ENCODE assay signal across 8 mouse cellular contexts in the genomic region with DNA sequence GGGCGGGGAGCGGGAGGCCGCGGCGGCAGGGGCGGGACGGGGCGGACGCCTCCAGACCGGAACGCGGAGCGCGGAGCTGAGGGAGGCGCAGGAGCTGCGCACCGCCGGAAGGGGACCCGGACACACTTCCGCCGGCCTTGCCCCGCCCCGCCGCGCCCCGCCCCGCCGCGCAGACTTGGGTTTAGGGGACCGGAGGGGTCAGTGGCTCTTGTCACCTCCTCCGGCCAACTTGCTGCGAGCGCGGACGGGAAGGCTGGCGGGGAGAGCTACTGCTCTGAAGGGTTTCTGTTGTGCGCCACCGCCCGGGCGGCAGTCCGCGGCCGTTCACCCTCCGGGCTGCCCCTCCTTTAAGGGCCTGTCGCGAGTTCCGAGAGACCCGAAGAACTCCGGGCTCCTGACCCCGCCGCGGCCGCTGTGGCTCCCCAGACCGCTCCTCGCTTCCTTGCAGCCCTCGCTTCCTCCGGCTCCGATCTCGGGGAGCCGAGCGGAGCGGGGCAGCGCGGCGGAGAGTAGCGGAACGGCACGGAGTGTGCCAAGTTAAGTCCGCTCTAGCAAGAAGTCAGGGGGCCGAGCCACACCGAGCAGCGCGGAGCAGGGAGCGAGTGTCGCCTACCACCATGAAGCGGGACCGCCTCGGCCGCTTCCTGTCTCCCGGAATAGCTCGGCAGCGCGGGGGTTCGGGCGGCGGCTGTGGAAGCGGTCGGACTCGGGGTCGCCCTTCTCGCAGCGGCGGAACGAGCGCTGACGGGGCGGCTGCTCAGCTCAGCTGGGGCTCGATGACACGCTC. TPM values are rescaled to one million over a fixed set of nuclear protein-coding genes. Genes with fewer than 3 reads are reported as not detected.
DNase-seq lines count a peak whose midpoint lies in the region; ATAC-seq and TF ChIP-seq lines count a peak whose summit lies in the region.

Zfp276 (plus strand) TSS at position 97 of the 787 bp plus-strand sequence.
Vps9d1 (minus strand) TSS at position 250 of the 787 bp plus-strand sequence.

- peak; percentile 95 for ATAC-seq in forebrain, embryonic 11.5 days (replicated peaks; ENCODE audit: low FRiP score)
- ATAC-seq in heart, embryonic 15.5 days (replicated peaks; ENCODE audit: insufficient number of reproducible peaks, insufficient read depth, low FRiP score, low read depth), result peak; percentile 95
- ATAC-seq in liver, embryonic 16.5 days (ENCODE audit: low read depth), result peak; percentile 96
- ATAC-seq in neural tube, embryonic 13.5 days (ENCODE audit: low read depth), result peak; percentile 94

- peak within 1 kb of the TSS; percentile 96 for H3K4me2 ChIP-seq in forebrain, embryonic 11.5 days (ENCODE audit: low read depth, low read length, severe bottlenecking)
- peak within 1 kb of the TSS; percentile 90 for H3K4me2 ChIP-seq in heart, embryonic 15.5 days
- H3K4me2 ChIP-seq in liver, embryonic 16.5 days (ENCODE audit: low read depth, low read length), result peak within 1 kb of the TSS; percentile 96
- H3K4me2 ChIP-seq in neural tube, embryonic 13.5 days, result peak within 1 kb of the TSS; percentile 96

- peaks cover 16% of the 10 kb centered on the region for H3K27me3 ChIP-seq in E14TG2a.4 (ENCODE audit: insufficient read depth, low read length)
- no peaks in the 10 kb centered on the region for H3K27me3 ChIP-seq in forebrain, embryonic 11.5 days (ENCODE audit: control insufficient read depth, insufficient read depth, low read length)
- no peaks in the 10 kb centered on the region for H3K27me3 ChIP-seq in heart, embryonic 15.5 days
- H3K27me3 ChIP-seq in liver, embryonic 16.5 days (ENCODE audit: control insufficient read depth, insufficient read depth, low read depth, low read length), result no peaks in the 10 kb centered on the region
- no peaks in the 10 kb centered on the region for H3K27me3 ChIP-seq in neural tube, embryonic 13.5 days
- H3K27me3 ChIP-seq in testis, adult 2 months (ENCODE audit: control insufficient read depth, insufficient read depth, low read length), result no peaks in the 10 kb centered on the region

- H3K9ac ChIP-seq in forebrain, embryonic 11.5 days (ENCODE audit: low read length), result peak within 1 kb of the TSS; percentile 95
- H3K9ac ChIP-seq in heart, embryonic 15.5 days, result peak within 1 kb of the TSS; percentile 98
- H3K9ac ChIP-seq in liver, embryonic 16.5 days (ENCODE audit: low read depth, low read length), result peak within 1 kb of the TSS; percentile 97
- peak within 1 kb of the TSS; percentile 99 for H3K9ac ChIP-seq in neural tube, embryonic 13.5 days

- peaks cover 25% of the 10 kb centered on the region for H3K4me1 ChIP-seq in E14TG2a.4 (replicated peaks; ENCODE audit: low read depth, low read length)
- peaks cover 12% of the 10 kb centered on the region for H3K4me1 ChIP-seq in forebrain, embryonic 11.5 days (replicated peaks; ENCODE audit: control insufficient read depth, insufficient read depth, low read length)
- peaks cover 21% of the 10 kb centered on the region for H3K4me1 ChIP-seq in heart, embryonic 15.5 days (replicated peaks)
- H3K4me1 ChIP-seq in liver, embryonic 16.5 days (ENCODE audit: control insufficient read depth, low read depth, low read length), result peaks cover 25% of the 10 kb centered on the region
- H3K4me1 ChIP-seq in neural tube, embryonic 13.5 days (replicated peaks), result peaks cover 41% of the 10 kb centered on the region
- peaks cover 9% of the 10 kb centered on the region for H3K4me1 ChIP-seq in testis, adult 2 months (ENCODE audit: control insufficient read depth, insufficient read depth, low read length)

- under 1% methylated on average over 81 of the region's 99 CpGs for WGBS in forebrain, embryonic 11.5 days
- under 1% methylated on average over 94 of the region's 99 CpGs for WGBS in heart, embryonic 15.5 days
- under 1% methylated on average over 98 of the region's 99 CpGs for WGBS in liver, embryonic 16.5 days (ENCODE audit: insufficient replicate concordance)
- under 1% methylated on average over 86 of the region's 99 CpGs for WGBS in neural tube, embryonic 13.5 days

- DNase-seq in c-Kit-positive CD71-negative TER-119-negative erythroid progenitor cells, embryonic 14.5 days (ENCODE audit: low read depth), result peak; percentile 68
- DNase-seq in forebrain, embryonic 11.5 days (ENCODE audit: low spot score), result peak; percentile 93
- peak; percentile 88 to 94 for DNase-seq in kidney, postnatal 25 days

- peaks cover 65% of the 10 kb centered on the region for H3K36me3 ChIP-seq in E14TG2a.4 (ENCODE audit: insufficient read depth, low read length)
- no peaks in the 10 kb centered on the region; the same call in 1 of the 2 replicates for H3K36me3 ChIP-seq in forebrain, embryonic 11.5 days (ENCODE audit: control insufficient read depth, insufficient read depth, low read length)
- peaks cover 37% of the 10 kb centered on the region for H3K36me3 ChIP-seq in heart, embryonic 15.5 days
- peaks cover 18% of the 10 kb centered on the region for H3K36me3 ChIP-seq in liver, embryonic 16.5 days (ENCODE audit: control insufficient read depth, insufficient read depth)
- H3K36me3 ChIP-seq in neural tube, embryonic 13.5 days, result peaks cover 67% of the 10 kb centered on the region
- peaks cover 2% of the 10 kb centered on the region; the same call in 1 of the 2 replicates for H3K36me3 ChIP-seq in testis, adult 2 months (ENCODE audit: control insufficient read depth, insufficient read depth, low read length)

- H3K4me3 ChIP-seq in E14TG2a.4 (replicated peaks; ENCODE audit: low read length), result peak within 1 kb of the TSS; percentile 97
- H3K4me3 ChIP-seq in forebrain, embryonic 11.5 days (ENCODE audit: low read depth, low read length), result peak within 1 kb of the TSS; percentile 56
- H3K4me3 ChIP-seq in heart, embryonic 15.5 days, result peak within 1 kb of the TSS; percentile 96
- H3K4me3 ChIP-seq in liver, embryonic 16.5 days (ENCODE audit: low read depth, low read length), result peak within 1 kb of the TSS; percentile 99
- peak within 1 kb of the TSS; percentile 98 for H3K4me3 ChIP-seq in neural tube, embryonic 13.5 days
- peak within 1 kb of the TSS; percentile 96 for H3K4me3 ChIP-seq in testis, adult 2 months (ENCODE audit: control insufficient read depth, low read depth, low read length)

- peak; percentile 19; the same call in 1 of the 2 replicates for TF ChIP-seq POLR2A in testis, adult 2 months (IDR thresholded peaks at IDR 0.05; ENCODE audit: control insufficient read depth, low read depth, low read length)

- H3K9me3 ChIP-seq in E14TG2a.4 (ENCODE audit: low read length), result no peaks in the 10 kb centered on the region
- H3K9me3 ChIP-seq in forebrain, embryonic 11.5 days (ENCODE audit: control insufficient read depth, low read length), result no peaks in the 10 kb centered on the region
- no peaks in the 10 kb centered on the region for H3K9me3 ChIP-seq in heart, embryonic 15.5 days (replicated peaks)
- H3K9me3 ChIP-seq in liver, embryonic 16.5 days (replicated peaks; ENCODE audit: control insufficient read depth, low read length), result no peaks in the 10 kb centered on the region
- no peaks in the 10 kb centered on the region for H3K9me3 ChIP-seq in neural tube, embryonic 13.5 days

- no peak for TF ChIP-seq CTCF in E14TG2a.4 (conservative IDR thresholded peaks at IDR 0.05; ENCODE audit: low read length)
- no peak for TF ChIP-seq CTCF in testis, adult 2 months (IDR thresholded peaks at IDR 0.05; ENCODE audit: control insufficient read depth, insufficient read depth, insufficient replicate concordance, low read depth, low read length)

- H3K27ac ChIP-seq in forebrain, embryonic 11.5 days (ENCODE audit: low read depth, low read length), result peak within 1 kb of the TSS; percentile 72
- peak within 1 kb of the TSS; percentile 90 for H3K27ac ChIP-seq in heart, embryonic 15.5 days
- peak within 1 kb of the TSS; percentile 87 for H3K27ac ChIP-seq in liver, embryonic 16.5 days (ENCODE audit: low read length)
- H3K27ac ChIP-seq in neural tube, embryonic 13.5 days (replicated peaks), result peak within 1 kb of the TSS; percentile 93
- peak within 1 kb of the TSS; percentile 81 for H3K27ac ChIP-seq in testis, adult 2 months (ENCODE audit: control insufficient read depth, insufficient read depth, low read depth, low read length)

RNA-seq across cellular contexts. Expression of gene Zfp276, which starts in this region (rescaled TPM):
- 25.1 and 26.5 TPM in 2 replicates for polyA plus RNA-seq in forebrain, embryonic 11.5 days (2014; fragmentation: Nextera tagmentation; extraction: Ambion mirVana)
- 13.2 and 18.4 TPM in 2 replicates for polyA plus RNA-seq in heart, embryonic 15.5 days (2015; fragmentation: Nextera tagmentation; extraction: Ambion mirVana)
- 7.5 and 7.8 TPM in 2 replicates for polyA plus RNA-seq in liver, embryonic 16.5 days (2015; fragmentation: Nextera tagmentation; extraction: Ambion mirVana)
- polyA plus RNA-seq in neural tube, embryonic 13.5 days (2015; fragmentation: Nextera tagmentation; extraction: Ambion mirVana), result 22.1 and 24.1 TPM in 2 replicates
- polyA plus RNA-seq in testis, adult 2 months (2012; rRNA removed), result 7.9 and 8.3 TPM in 2 replicates

RNA-seq across cellular contexts. Expression of gene Vps9d1, which starts in this region (rescaled TPM):
- polyA plus RNA-seq in forebrain, embryonic 11.5 days (2014; fragmentation: Nextera tagmentation; extraction: Ambion mirVana), result 27.3 and 29.6 TPM in 2 replicates
- 19.2 and 22.7 TPM in 2 replicates for polyA plus RNA-seq in heart, embryonic 15.5 days (2015; fragmentation: Nextera tagmentation; extraction: Ambion mirVana)
- polyA plus RNA-seq in liver, embryonic 16.5 days (2015; fragmentation: Nextera tagmentation; extraction: Ambion mirVana), result 4.8 and 5.6 TPM in 2 replicates
- polyA plus RNA-seq in neural tube, embryonic 13.5 days (2015; fragmentation: Nextera tagmentation; extraction: Ambion mirVana), result 49.2 and 50.0 TPM in 2 replicates
- polyA plus RNA-seq in testis, adult 2 months (2012; rRNA removed), result 30.0 and 34.2 TPM in 2 replicates

Comparison
In these comparisons a context has a peak if more than half of its experiments do, and no peak if none do; other contexts are left out.
1. Peak in every context shown above with its lines: DNase-seq, ATAC-seq, H3K4me3 ChIP-seq and H3K27ac ChIP-seq.